Mouse (Mus musculus) forebrain, embryonic 11.5 days (tissue): ENCODE measurements around the gene AL731706.2. TPM values are rescaled to one million over a fixed set of nuclear protein-coding genes. Genes with fewer than 3 reads are reported as not detected.
A peak's percentile ranks its signal among the peaks of the same experiment; 100 is the strongest.
"Not testable (repeated sequence)": the region's sequence is repeated elsewhere in the genome, so short reads cannot be mapped to it uniquely, and the experiment has no call there.

Experiments
- ATAC-seq: fragments of 200-750 bp; cut with Nextera tagmentation; replicated peaks from 2 replicates; pipeline ENCODE4 v1.8.0; 2017; ENCODE audit warnings: moderate TSS enrichment; ENCODE audit not compliant: low FRiP score
- DNase-seq: peaks from one replicate; pipeline ENCODE4 v3.0.0-alpha.2; 2017; ENCODE audit warnings: low spot score
- H3K27ac ChIP-seq: fragments of 300-500 bp; sonication (generic); 2 replicates; pipeline ENCODE4 v1.5.1; 2014; ENCODE audit warnings: low read depth, low read length
- H3K27me3 ChIP-seq: fragments of 300-500 bp; sonication (generic); 2 replicates; pipeline ENCODE4 v1.6.1; 2014; ENCODE audit warnings: mild to moderate bottlenecking, low read length, mixed read lengths; ENCODE audit not compliant: control insufficient read depth, insufficient read depth
- H3K36me3 ChIP-seq: fragments of 300-500 bp; sonication (generic); 2 replicates; pipeline ENCODE4 v1.6.1; 2014; ENCODE audit warnings: mild to moderate bottlenecking, low read length, moderate library complexity, mixed read lengths; ENCODE audit not compliant: control insufficient read depth, insufficient read depth
- H3K4me1 ChIP-seq: fragments of 300-500 bp; sonication (generic); replicated peaks from 2 replicates; pipeline ENCODE4 v1.6.1; 2014; ENCODE audit warnings: low read length, mixed read lengths; ENCODE audit not compliant: control insufficient read depth, insufficient read depth
- H3K4me2 ChIP-seq: fragments of 300-500 bp; sonication (generic); 2 replicates; pipeline ENCODE4 v1.6.1; 2014; ENCODE audit warnings: low read depth, mild to moderate bottlenecking, low read length, moderate library complexity, mixed read lengths; ENCODE audit not compliant: severe bottlenecking
- H3K4me3 ChIP-seq: fragments of 300-500 bp; sonication (generic); 2 replicates; pipeline ENCODE4 v1.5.1; 2014; ENCODE audit warnings: low read depth, low read length
- H3K9ac ChIP-seq: fragments of 300-500 bp; sonication (generic); 2 replicates; pipeline ENCODE4 v1.6.1; 2014; ENCODE audit warnings: low read length
- H3K9me3 ChIP-seq: fragments of 300-500 bp; sonication (generic); 2 replicates; pipeline ENCODE4 v1.6.1; 2016; ENCODE audit warnings: low read length, mixed read lengths; ENCODE audit not compliant: control insufficient read depth
- WGBS: fragments of 180-500 bp; shearing (Covaris S2); extraction: QIAGEN DNeasy Blood & Tissue Kit; methylation state at CpG from one replicate; pipeline ENCODE4 v1.1.7; 2014; 5-methylcytosine and 5-hydroxymethylcytosine counted together
- polyA plus RNA-seq: library from polyadenylated mRNA; unstranded; fragments of >200 nt; fragmentation: Nextera tagmentation; extraction: Ambion mirVana; gene quantifications from 2 replicates; pipeline ENCODE4 v1.2.1, GENCODE M21; 2014

Gene AL731706.2
- polyA plus RNA-seq, 1 experiment from 2014 or later: 31.8 TPM

- DNase-seq (no peak), ATAC-seq (no peak)
- no peaks in the 10 kb centered on the region for H3K9me3 ChIP-seq
- WGBS: 73% methylated on average over 3 of the region's 3 CpGs
- peaks cover 2% of the 10 kb centered on the region; the same call in 1 of the 2 replicates for H3K4me1 ChIP-seq
- no peak overlapping the region for H3K4me2 ChIP-seq
- H3K27me3 ChIP-seq: no peaks in the 10 kb centered on the region
- H3K9ac ChIP-seq: no peak overlapping the region
- no peak overlapping the region for H3K4me3 ChIP-seq
- H3K36me3 ChIP-seq: peaks cover 3% of the 10 kb centered on the region; the same call in 1 of the 2 replicates
- no peak overlapping the region for H3K27ac ChIP-seq
These were observed 23.1 kb upstream of the AL731706.2 start for GRCm38 (mm10) chr2:136908596-136908995.

DNA sequence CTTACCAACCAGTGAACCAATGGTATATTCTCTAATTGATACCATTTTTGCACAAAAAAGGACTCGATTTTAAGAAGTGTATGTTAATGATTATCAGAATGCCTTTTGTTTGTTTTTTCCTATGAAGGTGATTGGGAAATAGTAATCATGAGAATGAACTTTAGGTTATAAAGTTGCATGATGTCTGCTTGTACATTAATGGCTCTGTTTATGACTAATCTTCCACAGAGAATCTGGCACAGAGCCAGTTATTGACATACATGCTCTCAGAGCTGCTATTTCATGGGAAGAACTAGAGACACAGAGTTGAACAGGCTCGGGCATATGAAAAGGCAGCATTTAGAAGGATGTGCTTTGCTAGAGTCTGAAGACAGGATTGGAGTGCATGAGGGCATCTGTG, 10.7 kb upstream of the AL731706.2 start:
- no peak for ATAC-seq
- WGBS: 88% methylated on average over 2 of the region's 2 CpGs

GRCm38 (mm10) chr2:136894494-136894893, 9.0 kb upstream of the AL731706.2 start:
- Histone ChIP-seq H3K4me3 (no peak overlapping the region), H3K4me2 (no peak overlapping the region), H3K9ac (no peak overlapping the region), H3K9me3 (no peaks in the 10 kb centered on the region), H3K36me3 (no peaks in the 10 kb centered on the region), H3K27me3 (no peaks in the 10 kb centered on the region), H3K4me1 (0 out of 2 replicates have a peak, but pooled peaks cover 2% of the 10 kb centered on the region), H3K27ac (no peak overlapping the region)
- DNase-seq: no peak
- WGBS: 23% methylated on average over 2 of the region's 2 CpGs
- no peak for ATAC-seq

More for the DNA sequence above, 10.7 kb upstream of the AL731706.2 start:
- no peaks in the 10 kb centered on the region for H3K36me3 ChIP-seq
- no peak overlapping the region for H3K4me2 ChIP-seq
- H3K9me3 ChIP-seq: no peaks in the 10 kb centered on the region
- DNase-seq: no peak
- H3K27ac ChIP-seq: no peak overlapping the region
- no peaks in the 10 kb centered on the region for H3K27me3 ChIP-seq
- H3K4me3 ChIP-seq: no peak overlapping the region
- no peak overlapping the region for H3K9ac ChIP-seq
- H3K4me1 ChIP-seq: 0 out of 2 replicates have a peak, but pooled peaks cover 2% of the 10 kb centered on the region

- Histone ChIP-seq H3K4me1 (0 out of 2 replicates have a peak, but pooled peaks cover 2% of the 10 kb centered on the region), H3K4me2 (peak overlapping the region; percentile 43; the same call in 1 of the 2 replicates), H3K9me3 (no peaks in the 10 kb centered on the region), H3K27me3 (no peaks in the 10 kb centered on the region), H3K36me3 (no peaks in the 10 kb centered on the region), H3K27ac (peak overlapping the region; percentile 50; the same call in 1 of the 2 replicates), H3K4me3 (peak overlapping the region; percentile 72), H3K9ac (peak overlapping the region; percentile 72)
- peak; percentile 93 for DNase-seq
- peak; percentile 76 for ATAC-seq
- WGBS: under 1% methylated on average over 23 of the region's 23 CpGs
These were observed 6.5 kb upstream of the AL731706.2 start for GRCm38 (mm10) chr2:136891951-136892371.

- H3K36me3 ChIP-seq: no peaks in the 10 kb centered on the region
- peak within 1 kb of the TSS; percentile 79 for H3K27ac ChIP-seq
- DNase-seq: peak; percentile 98
- H3K9ac ChIP-seq: peak within 1 kb of the TSS; percentile 72
- peak within 1 kb of the TSS; percentile 72 for H3K4me3 ChIP-seq
- WGBS: under 1% methylated on average over 49 of the region's 49 CpGs
- 0 out of 2 replicates have a peak, but pooled peaks cover 2% of the 10 kb centered on the region for H3K4me1 ChIP-seq
- H3K4me2 ChIP-seq: peak within 1 kb of the TSS; percentile 43; the same call in 1 of the 2 replicates
- H3K27me3 ChIP-seq: no peaks in the 10 kb centered on the region
- peak; percentile 98 for ATAC-seq
- no peaks in the 10 kb centered on the region for H3K9me3 ChIP-seq
These were observed 5.8 kb upstream of the AL731706.2 start, which contains the start of the genes Slx4ip, AL731706.1 and Mkks for GRCm38 (mm10) chr2:136891068-136891950. Slx4ip (plus strand) TSS chr2:136891218. AL731706.1 (minus strand) TSS chr2:136891389. Mkks (minus strand) TSS chr2:136891389.

GRCm38 (mm10) chr2:136890716-136891067, 5.2 kb upstream of the AL731706.2 start:
- H3K4me2 ChIP-seq: peak overlapping the region; percentile 42; the same call in 1 of the 2 replicates
- not testable (repeated sequence) for H3K9me3 ChIP-seq, H3K4me1 ChIP-seq, H3K27me3 ChIP-seq, DNase-seq, H3K36me3 ChIP-seq
- 6% methylated on average over 15 of the region's 15 CpGs for WGBS
- peak; percentile 70 for ATAC-seq
- H3K9ac ChIP-seq: peak overlapping the region; percentile 71
- H3K4me3 ChIP-seq: peak overlapping the region; percentile 72
- H3K27ac ChIP-seq: peak overlapping the region; percentile 79

- H3K27me3 ChIP-seq: no peaks in the 10 kb centered on the region
- H3K27ac ChIP-seq: no peak overlapping the region
- no peak overlapping the region for H3K4me2 ChIP-seq
- no peaks in the 10 kb centered on the region; the same call in 1 of the 2 replicates for H3K36me3 ChIP-seq
- no peak overlapping the region for H3K4me3 ChIP-seq
- H3K9me3 ChIP-seq: no peaks in the 10 kb centered on the region
- 69% methylated on average over 4 of the region's 4 CpGs for WGBS
- no peak for ATAC-seq
- DNase-seq: no peak
- no peak overlapping the region for H3K9ac ChIP-seq
- H3K4me1 ChIP-seq: no peaks in the 10 kb centered on the region
These were observed 1.4 kb upstream of the AL731706.2 start for GRCm38 (mm10) chr2:136886846-136887245.

GRCm38 (mm10) chr2:136854543-136855388, 30.7 kb downstream of the AL731706.2 start:
- DNase-seq (peak; percentile 65), ATAC-seq (peak; percentile 87)
- no peak overlapping the region for H3K9ac ChIP-seq
- H3K27ac ChIP-seq: peak overlapping the region; percentile 33
- H3K36me3 ChIP-seq: no peaks in the 10 kb centered on the region
- H3K27me3 ChIP-seq: no peaks in the 10 kb centered on the region
- WGBS: 8% methylated on average over 5 of the region's 5 CpGs
- H3K4me3 ChIP-seq: no peak overlapping the region
- peaks cover 12% of the 10 kb centered on the region; the same call in 1 of the 2 replicates for H3K4me1 ChIP-seq
- peak overlapping the region; percentile 5; the same call in 1 of the 2 replicates for H3K4me2 ChIP-seq
- H3K9me3 ChIP-seq: no peaks in the 10 kb centered on the region
